Mouse (Mus musculus) CH12.LX (cell line): ENCODE results near the gene Atox1. TPM values are rescaled to one million over a fixed set of nuclear protein-coding genes. Genes with fewer than 3 reads are reported as not detected.

ENCODE experiments used
- DNase-seq: peaks from one replicate; pipeline ENCODE4 v3.0.0-alpha.2; 2013; ENCODE audit errors: extremely low read depth
- H3K27ac ChIP-seq: 2 replicates; pipeline ENCODE4 v1.5.1; 2012; ENCODE audit warnings: low read depth, mild to moderate bottlenecking, control low read depth, moderate library complexity; ENCODE audit not compliant: insufficient read depth
- H3K27me3 ChIP-seq: replicated peaks from 2 replicates; pipeline ENCODE3; 2012; ENCODE audit warnings: inconsistent platforms
- H3K36me3 ChIP-seq, 2 experiments: replicated peaks in 1 of 2; 2 replicates each; pipeline versions ENCODE3 to v1.6.1; 2012; ENCODE audit warnings: inconsistent platforms in 1 of 2, low read length in 1 of 2, mild to moderate bottlenecking in 1 of 2, mixed read lengths in 1 of 2, moderate library complexity in 1 of 2; ENCODE audit not compliant: control insufficient read depth in 1 of 2, insufficient read depth in 1 of 2
- H3K4me1 ChIP-seq, 2 experiments: 2 replicates each; pipeline ENCODE4 v1.6.1; 2012; ENCODE audit warnings: inconsistent platforms in 1 of 2, moderate library complexity in 1 of 2; ENCODE audit not compliant: insufficient read depth in 2 of 2, control insufficient read depth in 1 of 2
- H3K4me2 ChIP-seq: 2 replicates; pipeline ENCODE4 v1.6.1; 2012; ENCODE audit warnings: low read depth, mild to moderate bottlenecking, control low read depth; ENCODE audit not compliant: poor library complexity, insufficient read depth, severe bottlenecking
- H3K4me3 ChIP-seq, 3 experiments: fragments of 150-350 bp in 1 of 3; sonication (generic) in 1 of 3; replicated peaks in 1 of 3; 2 replicates each; pipeline versions ENCODE3 to v1.5.1; 2011 to 2012; ENCODE audit warnings: low read depth in 2 of 3, low read length in 2 of 3, mild to moderate bottlenecking in 2 of 3, moderate library complexity in 2 of 3, control low read depth in 1 of 3, improper control_type of control experiment in 1 of 3, inconsistent platforms in 1 of 3, mixed read lengths in 1 of 3; ENCODE audit not compliant: poor library complexity in 1 of 3
- H3K79me2 ChIP-seq: replicated peaks from 2 replicates; pipeline ENCODE4 v1.6.1; 2012; ENCODE audit warnings: mild to moderate bottlenecking, moderate library complexity; ENCODE audit not compliant: control insufficient read depth, poor library complexity, insufficient read depth, severe bottlenecking; ENCODE audit errors: extremely low read depth
- H3K9ac ChIP-seq: 2 replicates; pipeline ENCODE4 v1.6.1; 2012; ENCODE audit warnings: low read depth, mild to moderate bottlenecking, control low read depth, moderate library complexity; ENCODE audit not compliant: insufficient read depth
- H3K9me3 ChIP-seq: replicated peaks from 2 replicates; pipeline ENCODE3; 2012; ENCODE audit warnings: low read length, inconsistent platforms, mixed read lengths
- BHLHE40 ChIP-seq: IDR thresholded peaks from 2 replicates; pipeline ENCODE4 v1.6.1; 2011; ENCODE audit warnings: mild to moderate bottlenecking, low read depth, low read length, improper control_type of control experiment
- ELF1 ChIP-seq: IDR thresholded peaks from 2 replicates; pipeline ENCODE4 v1.6.1; 2014; ENCODE audit warnings: low read depth, mild to moderate bottlenecking, inconsistent platforms, low read length, improper control_type of control experiment
- GABPA ChIP-seq: IDR thresholded peaks from 2 replicates; pipeline ENCODE4 v1.6.1; 2012; ENCODE audit warnings: low read depth, low read length, improper control_type of control experiment, inconsistent platforms; ENCODE audit not compliant: insufficient replicate concordance
- HCFC1 ChIP-seq: IDR thresholded peaks from 2 replicates; pipeline ENCODE4 v1.6.1; 2012; ENCODE audit warnings: low read depth, mild to moderate bottlenecking, inconsistent platforms, low read length, improper control_type of control experiment
- KAT2A ChIP-seq: IDR thresholded peaks from 2 replicates; pipeline ENCODE4 v1.6.1; 2012; ENCODE audit warnings: low read length, improper control_type of control experiment, inconsistent platforms; ENCODE audit not compliant: insufficient replicate concordance
- NELFE ChIP-seq: IDR thresholded peaks from 2 replicates; pipeline ENCODE4 v1.6.1; 2011; ENCODE audit warnings: low read depth, low read length, improper control_type of control experiment
- SMC3 ChIP-seq: IDR thresholded peaks from 2 replicates; pipeline ENCODE4 v1.6.1; 2011; ENCODE audit warnings: low read depth, low read length, improper control_type of control experiment
- dilution Hi-C: fragments of 300-500 bp; cut with MboI; formaldehyde crosslinking; loops from 2 replicates; pipeline ENCODE4 v1.14.3; 2020; ENCODE audit warnings: low sequenced_read_pairs; ENCODE audit not compliant: extremely low pct_unique_long_range_greater_than_20kb, extremely low pct_ligation_motif_present
- in situ Hi-C: fragments of 300-500 bp; cut with MboI; formaldehyde crosslinking; loops from 3 replicates; pipeline ENCODE4 v1.14.3; 2019; ENCODE audit warnings: low sequenced_read_pairs, low pct_ligation_motif_present, low pct_unique_long_range_greater_than_20kb, mixed read lengths
- polyA plus RNA-seq: library from polyadenylated mRNA; unstranded; fragments of >175 nt; gene quantifications from 2 replicates; pipeline ENCODE4 v1.2.1, GENCODE M21; 2012; ENCODE audit warnings: low read depth; ENCODE audit not compliant: insufficient read length
- total RNA-seq, 2 experiments: library from RNA; depleted of rRNA; stranded (reverse); fragments of 300-350 nt in 1 of 2; fragments of >200 nt in 1 of 2; gene quantifications; 2 replicates each; pipeline ENCODE4 v1.2.3; 2012 to 2014

Atox1 gene
- total and polyA plus RNA-seq, 3 experiments = 264 to 445 (median 398) TPM

GRCm38 (mm10) chr11:55429973-55430372 lies 31.1 kb downstream of the Atox1 start:
- Histone ChIP-seq H3K79me2 (no peaks in the 10 kb centered on the region), H3K4me2 (no peak overlapping the region), H3K9ac (no peak overlapping the region), H3K9me3 (no peaks in the 10 kb centered on the region), H3K4me1 (peaks cover 0 to 6% of the 10 kb centered on the region in 2 experiments; a peak in 2 of 4 replicates), H3K4me3 (no peak overlapping the region), H3K27ac (no peak overlapping the region), H3K36me3 (no peaks in the 10 kb centered on the region), H3K27me3 (peaks cover 12% of the 10 kb centered on the region)
- in situ Hi-C loops (no loop called here), dilution Hi-C loops (no loop called here)
- TF ChIP-seq KAT2A = no peak
- DNase-seq = no peak

- dilution Hi-C loops (no loop called here), in situ Hi-C loops (no loop called here)
- DNase-seq = no peak
- no peak overlapping the region for H3K4me3 ChIP-seq
- no peaks in the 10 kb centered on the region for H3K79me2 ChIP-seq
- peaks cover 17% of the 10 kb centered on the region for H3K27me3 ChIP-seq
- TF ChIP-seq HCFC1 = no peak
- peaks cover 5 to 14% of the 10 kb centered on the region in 2 experiments for H3K4me1 ChIP-seq
- H3K4me2 ChIP-seq = no peak overlapping the region
- H3K27ac ChIP-seq = no peak overlapping the region
- H3K9me3 ChIP-seq = no peaks in the 10 kb centered on the region
- H3K36me3 ChIP-seq = no peaks in the 10 kb centered on the region
- H3K9ac ChIP-seq = no peak overlapping the region
These were observed 32.6 kb downstream of the Atox1 start for GRCm38 (mm10) chr11:55428186-55429012.

GRCm38 (mm10) chr11:55424746-55425360 lies 36.2 kb downstream of the Atox1 start:
- no peak for TF ChIP-seq NELFE
- no peak for TF ChIP-seq SMC3
- no peak for TF ChIP-seq GABPA
- no peak for TF ChIP-seq ELF1
- no peak for TF ChIP-seq BHLHE40
- dilution Hi-C loops = no loop called here

More at GRCm38 (mm10) chr11:55424746-55425360, 36.2 kb downstream of the Atox1 start:
- Histone ChIP-seq H3K36me3 (no peaks in the 10 kb centered on the region), H3K9me3 (no peaks in the 10 kb centered on the region), H3K4me1 (peaks cover 5 to 11% of the 10 kb centered on the region in 2 experiments), H3K9ac (no peak overlapping the region), H3K4me2 (no peak overlapping the region), H3K27me3 (peaks cover 23% of the 10 kb centered on the region), H3K79me2 (no peaks in the 10 kb centered on the region), H3K27ac (no peak overlapping the region), H3K4me3 (no peak overlapping the region)
- in situ Hi-C loops = no loop called here
- DNase-seq = no peak
